14 mouse cellular contexts compared by ENCODE assay signal in genomic region chr5:104979040-104979513, GRCm38 (mm10). TPM values are rescaled to one million over a fixed set of nuclear protein-coding genes. Genes with fewer than 3 reads are reported as not detected.
A peak's percentile ranks its signal among the peaks of the same experiment; 100 is the strongest.
DNase-seq lines count a peak whose midpoint lies in the region; ATAC-seq and TF ChIP-seq lines count a peak whose summit lies in the region.
"Had no signal": no experiment of that assay in that cellular context is flagged by ENCODE, and none has a peak within 500 bp of the region (broad histone marks: within the 10 kb centered on the region; RNA-seq: fewer than 3 reads in every experiment).

No protein-coding gene starts in this region.

- no peak overlapping the region for H3K4me2 ChIP-seq in liver, embryonic 15.5 days
- H3K4me2 ChIP-seq: intestine, embryonic 15.5 days; lung, embryonic 14.5 days had no signal

- no peaks in the 10 kb centered on the region for H3K27me3 ChIP-seq in liver, embryonic 15.5 days
- H3K27me3 ChIP-seq: intestine, embryonic 15.5 days had no signal

- H3K9me3 ChIP-seq in liver, embryonic 15.5 days (replicated peaks): no peaks in the 10 kb centered on the region
- H3K9me3 ChIP-seq: intestine, embryonic 15.5 days had no signal

- no peak overlapping the region for H3K4me3 ChIP-seq in layer of hippocampus, adult 2 months
- no peak overlapping the region for H3K4me3 ChIP-seq in liver, embryonic 15.5 days (replicated peaks)
- H3K4me3 ChIP-seq in lung, adult 2 months (replicated peaks; ENCODE audit: extremely low read depth, low read depth, low read length): no peak overlapping the region
- H3K4me3 ChIP-seq: intestine, embryonic 15.5 days; left cerebral cortex, adult 2 months; myocyte had no signal

- ATAC-seq in liver, embryonic 15.5 days (ENCODE audit: insufficient read depth): peak; percentile 34; the same call in 1 of the 2 replicates
- ATAC-seq: intestine, embryonic 15.5 days had no signal

- no peaks in the 10 kb centered on the region for H3K4me1 ChIP-seq in liver, embryonic 15.5 days (replicated peaks)
- H3K4me1 ChIP-seq in lung, adult 2 months (ENCODE audit: control insufficient read depth, insufficient read depth, low read length): peaks cover 2% of the 10 kb centered on the region; the same call in 1 of the 2 replicates

- no peak for TF ChIP-seq CTCF in layer of hippocampus, adult 2 months (conservative IDR thresholded peaks at IDR 0.05)
- TF ChIP-seq CTCF in lung, adult 2 months (IDR thresholded peaks at IDR 0.05; ENCODE audit: insufficient read depth, low read length): no peak

- 0 out of 2 replicates have a peak, but pooled peaks cover 3% of the 10 kb centered on the region for H3K36me3 ChIP-seq in liver, embryonic 15.5 days (replicated peaks)
- H3K36me3 ChIP-seq: intestine, embryonic 15.5 days had no signal

- H3K27ac ChIP-seq in layer of hippocampus, adult 2 months: no peak overlapping the region
- H3K27ac ChIP-seq in liver, embryonic 15.5 days (replicated peaks): no peak overlapping the region
- H3K27ac ChIP-seq: intestine, embryonic 15.5 days; left cerebral cortex, adult 2 months had no signal

- no peak for TF ChIP-seq POLR2A in lung, adult 2 months (IDR thresholded peaks at IDR 0.05; ENCODE audit: borderline replicate concordance, extremely low read depth, low read depth, low read length)

- WGBS in liver, embryonic 15.5 days (ENCODE audit: insufficient replicate concordance): 20% methylated on average over 2 of the region's 2 CpGs
- 57% methylated on average over 2 of the region's 2 CpGs for WGBS in lung, adult 2 months

- DNase-seq in layer of hippocampus, adult 2 months (ENCODE audit: low spot score in 2 of 2): peak; percentile 0 to 8
- no peak for DNase-seq in layer of hippocampus, adult 9-10 months (ENCODE audit: low spot score)
- peak; percentile 8 for DNase-seq in brain, adult 2 months (ENCODE audit: low read depth, low spot score)
- peak; percentile 69 for DNase-seq in thymus, postnatal 0 days (ENCODE audit: low spot score)
- no peak for DNase-seq in lung, adult 2 months
- no peak for DNase-seq in heart, postnatal 4 days
- no peak for DNase-seq in yolk sac, embryonic 10.5 days (ENCODE audit: low spot score)
- DNase-seq: cerebellum, postnatal 25 days; kidney, postnatal 10 days; lung, embryonic 14.5 days had no signal

- H3K9ac ChIP-seq in liver, embryonic 15.5 days: no peak overlapping the region
- H3K9ac ChIP-seq: intestine, embryonic 15.5 days; lung, embryonic 14.5 days had no signal

RNA-seq across cellular contexts. Expression of gene Abcg3, which starts 3.4 kb away (rescaled TPM):
- under 1 TPM in 1 of 2 experiments, not detected in 1; 0.15 TPM for total RNA-seq in layer of hippocampus, adult 2 months (2021)
- 4.3 and 4.8 TPM in 2 replicates for polyA plus RNA-seq in liver, embryonic 15.5 days (2015; fragmentation: Nextera tagmentation; extraction: Ambion mirVana)
- polyA plus RNA-seq in thymus, postnatal 0 days (2015; fragmentation: Nextera tagmentation; extraction: Ambion mirVana): 41.0 and 43.7 TPM in 2 replicates
- polyA plus RNA-seq in lung, adult 2 months (2012; rRNA removed): 1.4 and 2.2 TPM in 2 replicates
- under 1 TPM; 0.14 to 0.17 TPM for total RNA-seq in heart, postnatal 4 days (2021)
- polyA plus RNA-seq: myocyte had no signal

Comparison
In these comparisons a context has a peak if more than half of its experiments do, and no peak if none do; other contexts are left out.
1. DNase-seq: peak in layer of hippocampus, adult 2 months (2 of 2), brain, adult 2 months (single experiment) and thymus, postnatal 0 days (single experiment); none in layer of hippocampus, adult 9-10 months (single experiment), lung, adult 2 months (single experiment), heart, postnatal 4 days (single experiment) and yolk sac, embryonic 10.5 days (single experiment).